Mouse (Mus musculus) forebrain, embryonic 11.5 days (tissue): ENCODE measurements around the gene Csnk2b. TPM values are rescaled to one million over a fixed set of nuclear protein-coding genes. Genes with fewer than 3 reads are reported as not detected.

ENCODE experiments used
- ATAC-seq: fragments of 200-750 bp; cut with Nextera tagmentation; replicated peaks from 2 replicates; pipeline ENCODE4 v1.8.0; 2017; ENCODE audit warnings: moderate TSS enrichment; ENCODE audit not compliant: low FRiP score
- DNase-seq: peaks from one replicate; pipeline ENCODE4 v3.0.0-alpha.2; 2017; ENCODE audit warnings: low spot score
- H3K27ac ChIP-seq: fragments of 300-500 bp; sonication (generic); 2 replicates; pipeline ENCODE4 v1.5.1; 2014; ENCODE audit warnings: low read depth, low read length
- H3K27me3 ChIP-seq: fragments of 300-500 bp; sonication (generic); 2 replicates; pipeline ENCODE4 v1.6.1; 2014; ENCODE audit warnings: mild to moderate bottlenecking, low read length, mixed read lengths; ENCODE audit not compliant: control insufficient read depth, insufficient read depth
- H3K36me3 ChIP-seq: fragments of 300-500 bp; sonication (generic); 2 replicates; pipeline ENCODE4 v1.6.1; 2014; ENCODE audit warnings: mild to moderate bottlenecking, low read length, moderate library complexity, mixed read lengths; ENCODE audit not compliant: control insufficient read depth, insufficient read depth
- H3K4me1 ChIP-seq: fragments of 300-500 bp; sonication (generic); replicated peaks from 2 replicates; pipeline ENCODE4 v1.6.1; 2014; ENCODE audit warnings: low read length, mixed read lengths; ENCODE audit not compliant: control insufficient read depth, insufficient read depth
- H3K4me2 ChIP-seq: fragments of 300-500 bp; sonication (generic); 2 replicates; pipeline ENCODE4 v1.6.1; 2014; ENCODE audit warnings: low read depth, mild to moderate bottlenecking, low read length, moderate library complexity, mixed read lengths; ENCODE audit not compliant: severe bottlenecking
- H3K4me3 ChIP-seq: fragments of 300-500 bp; sonication (generic); 2 replicates; pipeline ENCODE4 v1.5.1; 2014; ENCODE audit warnings: low read depth, low read length
- H3K9ac ChIP-seq: fragments of 300-500 bp; sonication (generic); 2 replicates; pipeline ENCODE4 v1.6.1; 2014; ENCODE audit warnings: low read length
- H3K9me3 ChIP-seq: fragments of 300-500 bp; sonication (generic); 2 replicates; pipeline ENCODE4 v1.6.1; 2016; ENCODE audit warnings: low read length, mixed read lengths; ENCODE audit not compliant: control insufficient read depth
- WGBS: fragments of 180-500 bp; shearing (Covaris S2); extraction: QIAGEN DNeasy Blood & Tissue Kit; methylation state at CpG from one replicate; pipeline ENCODE4 v1.1.7; 2014; 5-methylcytosine and 5-hydroxymethylcytosine counted together
- polyA plus RNA-seq: library from polyadenylated mRNA; unstranded; fragments of >200 nt; fragmentation: Nextera tagmentation; extraction: Ambion mirVana; gene quantifications from 2 replicates; pipeline ENCODE4 v1.2.1, GENCODE M21; 2014

Csnk2b gene
- polyA plus RNA-seq, 1 experiment from 2014 or later = 296 TPM

DNA sequence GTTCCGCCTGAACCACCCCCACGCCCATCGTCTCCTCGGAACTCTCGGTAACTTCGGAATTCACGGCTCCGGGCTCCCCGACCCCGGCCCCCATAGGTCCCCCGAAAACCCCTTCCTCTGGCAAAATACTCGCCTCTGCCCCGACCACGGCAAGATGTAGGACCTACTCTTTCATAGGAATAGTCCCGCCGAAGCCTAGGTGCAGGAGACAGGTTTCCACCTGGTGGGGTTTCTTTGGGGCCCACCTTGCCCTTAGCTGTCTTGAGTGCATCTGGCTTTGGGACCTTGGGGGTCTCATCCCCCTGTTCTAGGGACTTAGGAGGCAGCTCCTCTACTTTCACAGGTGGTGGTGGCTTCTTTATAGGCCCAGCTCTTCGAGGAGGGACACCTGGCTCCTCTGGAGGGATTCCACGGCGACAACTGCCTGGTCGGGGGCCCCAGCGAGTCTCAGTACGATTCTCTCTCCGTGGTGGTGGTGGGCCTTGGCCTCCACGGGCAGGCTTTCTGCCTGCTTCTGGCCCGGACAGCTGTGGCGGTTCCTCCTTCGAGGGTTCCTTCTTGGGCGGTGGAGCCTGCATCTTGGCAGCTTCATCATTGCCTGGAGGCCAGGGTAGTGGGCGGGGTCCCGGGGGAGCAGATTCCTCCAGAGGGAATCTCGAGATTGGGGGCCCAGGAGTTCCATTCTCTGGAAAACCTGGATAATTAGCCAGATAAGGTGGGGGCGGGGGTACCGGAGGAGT is 34.8 kb upstream of the Csnk2b start:
- Histone ChIP-seq H3K4me3 (no peak overlapping the region), H3K9ac (no peak overlapping the region), H3K27ac (no peak overlapping the region), H3K36me3 (peaks cover 85% of the 10 kb centered on the region), H3K9me3 (no peaks in the 10 kb centered on the region), H3K4me1 (no peaks in the 10 kb centered on the region), H3K4me2 (no peak overlapping the region), H3K27me3 (no peaks in the 10 kb centered on the region)
- no peak for DNase-seq
- no peak for ATAC-seq
- WGBS = 92% methylated on average over 33 of the region's 33 CpGs

- Histone ChIP-seq H3K4me2 (no peak overlapping the region), H3K36me3 (peaks cover 82% of the 10 kb centered on the region), H3K27me3 (no peaks in the 10 kb centered on the region), H3K9me3 (no peaks in the 10 kb centered on the region), H3K4me3 (no peak overlapping the region), H3K4me1 (no peaks in the 10 kb centered on the region), H3K9ac (no peak overlapping the region), H3K27ac (no peak overlapping the region)
- 93% methylated on average over 12 of the region's 12 CpGs for WGBS
- peak; percentile 52 for DNase-seq
- no peak for ATAC-seq
Observed at GRCm38 (mm10) chr17:35155451-35155850, 33.6 kb upstream of the Csnk2b start.

DNA sequence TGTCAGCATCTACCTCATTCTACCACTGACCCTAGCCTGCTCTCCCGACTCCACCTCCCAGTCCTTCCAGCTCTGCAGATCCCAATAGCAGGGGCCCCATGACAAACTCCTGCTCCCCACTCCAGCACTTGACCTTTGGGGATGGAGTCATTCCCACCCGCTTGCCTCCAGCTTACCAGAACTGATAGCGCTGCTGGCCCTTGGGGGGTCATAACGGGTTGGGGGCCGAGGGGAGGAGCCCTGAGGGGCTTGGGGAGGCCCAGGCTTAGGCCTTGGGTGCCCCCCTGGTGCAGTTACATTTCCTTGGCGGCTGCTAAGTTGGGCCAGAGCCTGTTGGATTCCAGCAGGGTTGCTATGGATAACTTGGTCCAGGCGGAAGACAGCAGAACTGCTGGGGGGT is 32.8 kb upstream of the Csnk2b start:
- H3K27ac ChIP-seq = no peak overlapping the region
- H3K4me1 ChIP-seq = no peaks in the 10 kb centered on the region
- peaks cover 80% of the 10 kb centered on the region for H3K36me3 ChIP-seq
- DNase-seq (no peak), ATAC-seq (no peak)
- H3K27me3 ChIP-seq = no peaks in the 10 kb centered on the region
- H3K9ac ChIP-seq = no peak overlapping the region
- WGBS = 87% methylated on average over 7 of the region's 7 CpGs
- H3K9me3 ChIP-seq = no peaks in the 10 kb centered on the region
- H3K4me2 ChIP-seq = no peak overlapping the region
- no peak overlapping the region for H3K4me3 ChIP-seq

GRCm38 (mm10) chr17:35153931-35154330 is 32.1 kb upstream of the Csnk2b start:
- Histone ChIP-seq H3K36me3 (peaks cover 81% of the 10 kb centered on the region), H3K27me3 (no peaks in the 10 kb centered on the region), H3K9me3 (no peaks in the 10 kb centered on the region), H3K4me3 (no peak overlapping the region), H3K27ac (no peak overlapping the region), H3K4me2 (no peak overlapping the region), H3K9ac (no peak overlapping the region), H3K4me1 (no peaks in the 10 kb centered on the region)
- no peak for ATAC-seq
- no peak for DNase-seq
- 90% methylated on average over 4 of the region's 4 CpGs for WGBS

- H3K4me1 ChIP-seq = no peaks in the 10 kb centered on the region
- H3K4me2 ChIP-seq = no peak overlapping the region
- H3K27me3 ChIP-seq = no peaks in the 10 kb centered on the region
- no peak for ATAC-seq
- H3K9me3 ChIP-seq = no peaks in the 10 kb centered on the region
- H3K27ac ChIP-seq = no peak overlapping the region
- H3K9ac ChIP-seq = no peak overlapping the region
- peak; percentile 52 for DNase-seq
- H3K4me3 ChIP-seq = no peak overlapping the region
- H3K36me3 ChIP-seq = peaks cover 74% of the 10 kb centered on the region
- 93% methylated on average over 9 of the region's 9 CpGs for WGBS
Observed at GRCm38 (mm10) chr17:35153077-35153476, 31.2 kb upstream of the Csnk2b start.

GRCm38 (mm10) chr17:35152121-35152520 is 30.3 kb upstream of the Csnk2b start:
- no peaks in the 10 kb centered on the region for H3K27me3 ChIP-seq
- H3K9ac ChIP-seq = no peak overlapping the region
- no peak for ATAC-seq
- H3K36me3 ChIP-seq = peaks cover 65% of the 10 kb centered on the region
- no peak overlapping the region for H3K4me2 ChIP-seq
- DNase-seq = no peak
- WGBS = 97% methylated on average over 4 of the region's 4 CpGs
- H3K27ac ChIP-seq = no peak overlapping the region
- no peaks in the 10 kb centered on the region for H3K9me3 ChIP-seq
- H3K4me3 ChIP-seq = no peak overlapping the region
- no peaks in the 10 kb centered on the region for H3K4me1 ChIP-seq

GRCm38 (mm10) chr17:35147922-35148639 is 26.2 kb upstream of the Csnk2b start:
- 0 out of 2 replicates have a peak overlapping the region, but pooled peaks have one; percentile 6 for H3K27ac ChIP-seq
- no peaks in the 10 kb centered on the region for H3K27me3 ChIP-seq
- no peak overlapping the region for H3K4me3 ChIP-seq
- no peak overlapping the region for H3K9ac ChIP-seq
- DNase-seq (no peak), ATAC-seq (no peak)
- 70% methylated on average over 5 of the region's 5 CpGs for WGBS
- H3K4me1 ChIP-seq = no peaks in the 10 kb centered on the region
- H3K36me3 ChIP-seq = peaks cover 58% of the 10 kb centered on the region
- no peak overlapping the region for H3K4me2 ChIP-seq
- H3K9me3 ChIP-seq = no peaks in the 10 kb centered on the region

DNA sequence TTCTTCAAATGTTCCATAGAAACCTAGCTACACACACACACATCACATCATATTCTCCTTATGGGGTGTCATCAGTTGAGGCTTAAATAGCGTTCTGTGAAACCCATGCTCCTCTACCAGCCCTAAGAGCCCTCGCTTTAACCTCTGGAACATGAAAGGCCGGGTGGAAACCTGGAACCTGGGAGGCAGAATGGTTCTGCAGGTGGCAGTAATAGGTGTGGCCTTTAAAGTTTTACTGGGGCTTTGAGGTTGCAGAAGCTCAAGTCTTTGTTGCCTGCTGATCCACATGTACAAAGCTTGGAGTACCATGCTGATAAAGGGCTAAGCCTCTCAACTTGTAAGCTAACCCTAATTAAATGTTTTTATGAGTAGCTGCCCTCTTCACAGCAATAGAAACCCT is 25.5 kb upstream of the Csnk2b start:
- H3K4me2 ChIP-seq = no peak overlapping the region
- DNase-seq (no peak), ATAC-seq (no peak)
- WGBS = 65% methylated on average over 3 of the region's 3 CpGs
- H3K9me3 ChIP-seq = no peaks in the 10 kb centered on the region
- no peaks in the 10 kb centered on the region for H3K4me1 ChIP-seq
- H3K36me3 ChIP-seq = peaks cover 58% of the 10 kb centered on the region
- no peaks in the 10 kb centered on the region for H3K27me3 ChIP-seq
- no peak overlapping the region for H3K4me3 ChIP-seq
- H3K9ac ChIP-seq = no peak overlapping the region
- no peak overlapping the region for H3K27ac ChIP-seq
